Mouse (Mus musculus) liver, embryonic 15.5 days (tissue): ENCODE measurements around the gene Syngr2. TPM values are rescaled to one million over a fixed set of nuclear protein-coding genes. Genes with fewer than 3 reads are reported as not detected.
"Not testable (repeated sequence)": the region's sequence is repeated elsewhere in the genome, so short reads cannot be mapped to it uniquely, and the experiment has no call there.

Experiments
- ATAC-seq: fragments of 200-750 bp; cut with Nextera tagmentation; 2 replicates; pipeline ENCODE4 v1.8.0; 2017; ENCODE audit warnings: moderate number of reproducible peaks, mild to moderate bottlenecking, moderate library complexity; ENCODE audit not compliant: insufficient read depth
- H3K27ac ChIP-seq: fragments of 300-500 bp; sonication (generic); replicated peaks from 2 replicates; pipeline ENCODE4 v1.5.1; 2015; ENCODE audit warnings: mild to moderate bottlenecking, inconsistent platforms
- H3K27me3 ChIP-seq: fragments of 300-500 bp; sonication (generic); 2 replicates; pipeline ENCODE4 v1.6.1; 2015; ENCODE audit warnings: mild to moderate bottlenecking, inconsistent platforms
- H3K36me3 ChIP-seq: fragments of 300-500 bp; sonication (generic); replicated peaks from 2 replicates; pipeline ENCODE4 v1.6.1; 2015; ENCODE audit warnings: moderate library complexity, mild to moderate bottlenecking, inconsistent platforms
- H3K4me1 ChIP-seq: fragments of 300-500 bp; sonication (generic); replicated peaks from 2 replicates; pipeline ENCODE4 v1.6.1; 2015; ENCODE audit warnings: inconsistent platforms
- H3K4me2 ChIP-seq: fragments of 300-500 bp; sonication (generic); 2 replicates; pipeline ENCODE4 v1.6.1; 2015; ENCODE audit warnings: moderate library complexity, mild to moderate bottlenecking, inconsistent platforms
- H3K4me3 ChIP-seq: fragments of 300-500 bp; sonication (generic); replicated peaks from 2 replicates; pipeline ENCODE4 v1.5.1; 2015; ENCODE audit warnings: mild to moderate bottlenecking, inconsistent platforms
- H3K9ac ChIP-seq: fragments of 300-500 bp; sonication (generic); 2 replicates; pipeline ENCODE4 v1.6.1; 2015; ENCODE audit warnings: moderate library complexity, mild to moderate bottlenecking, inconsistent platforms
- H3K9me3 ChIP-seq: fragments of 300-500 bp; sonication (generic); replicated peaks from 2 replicates; pipeline ENCODE4 v1.6.1; 2016; ENCODE audit warnings: inconsistent platforms
- WGBS: fragments of 180-500 bp; shearing (Covaris S2); methylation state at CpG from one replicate; pipeline ENCODE4 v1.1.7; 2015; ENCODE audit warnings: mixed read lengths; ENCODE audit not compliant: insufficient replicate concordance; 5-methylcytosine and 5-hydroxymethylcytosine counted together
- polyA plus RNA-seq: library from polyadenylated mRNA; unstranded; fragments of >200 nt; fragmentation: Nextera tagmentation; extraction: Ambion mirVana; gene quantifications from 2 replicates; pipeline ENCODE4 v1.2.1, GENCODE M21; 2015

Gene Syngr2
- polyA plus RNA-seq, 1 experiment from 2014 or later, result 49.2 TPM

DNA sequence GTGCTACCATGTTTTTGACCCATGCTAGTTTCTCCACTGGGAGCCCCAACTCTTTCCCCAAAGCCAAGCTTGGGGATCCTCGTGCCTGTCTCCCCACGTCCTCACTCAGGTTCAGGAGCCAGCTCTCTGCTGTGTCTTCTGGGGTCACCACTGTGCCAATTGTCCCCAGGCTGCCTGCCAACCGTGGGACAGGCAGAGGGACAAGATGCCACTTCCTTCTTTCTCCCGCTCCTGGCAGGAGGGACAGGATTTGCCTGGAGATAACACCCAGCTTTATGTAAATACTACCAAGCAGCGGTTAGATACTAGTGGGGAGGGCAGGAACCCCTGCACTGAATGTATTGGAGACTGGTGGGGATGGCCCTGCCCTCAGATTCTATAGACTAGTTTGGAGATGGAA lies 4.4 kb downstream of the Syngr2 start:
- Histone ChIP-seq H3K27ac (peak overlapping the region; percentile 60), H3K4me2 (no peak overlapping the region), H3K4me1 (peaks cover 82% of the 10 kb centered on the region), H3K4me3 (no peak overlapping the region), H3K27me3 (no peaks in the 10 kb centered on the region), H3K9ac (no peak overlapping the region), H3K9me3 (no peaks in the 10 kb centered on the region), H3K36me3 (peaks cover 78% of the 10 kb centered on the region)
- WGBS, result 53% methylated on average over 5 of the region's 5 CpGs
- ATAC-seq, result no peak

DNA sequence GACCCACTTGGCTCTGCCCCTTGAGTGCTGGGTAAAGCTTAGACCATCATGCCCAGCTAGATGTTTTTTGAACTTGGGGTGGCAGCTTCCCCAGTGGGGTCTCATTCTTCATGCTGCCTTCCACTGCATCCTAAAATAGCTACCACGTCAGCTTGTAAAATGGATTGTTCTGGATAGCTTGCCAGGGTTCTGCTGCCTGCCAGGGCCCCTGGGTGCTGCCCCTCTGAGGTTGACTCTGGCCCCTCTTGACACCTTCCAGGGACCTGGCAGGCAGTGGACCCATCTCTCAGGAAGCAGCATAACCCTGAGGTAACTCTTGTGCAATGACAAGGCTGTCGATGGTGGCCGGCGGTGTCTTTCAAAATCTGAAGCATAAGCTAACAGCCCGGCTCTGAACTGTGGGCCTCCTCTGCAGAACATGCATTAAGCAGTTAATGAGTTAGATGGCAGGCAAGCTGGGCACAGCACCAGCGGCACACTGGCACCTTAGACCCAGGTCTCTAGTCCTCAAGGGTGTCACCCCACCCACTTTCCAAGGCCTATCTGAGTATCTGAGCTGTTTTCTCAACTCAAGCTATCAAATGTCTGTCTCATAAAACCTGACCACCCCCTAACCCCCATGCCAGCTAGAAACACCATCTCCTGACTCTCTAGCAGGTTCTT lies 5.4 kb downstream of the Syngr2 start:
- WGBS, result 71% methylated on average over 6 of the region's 6 CpGs

DNA sequence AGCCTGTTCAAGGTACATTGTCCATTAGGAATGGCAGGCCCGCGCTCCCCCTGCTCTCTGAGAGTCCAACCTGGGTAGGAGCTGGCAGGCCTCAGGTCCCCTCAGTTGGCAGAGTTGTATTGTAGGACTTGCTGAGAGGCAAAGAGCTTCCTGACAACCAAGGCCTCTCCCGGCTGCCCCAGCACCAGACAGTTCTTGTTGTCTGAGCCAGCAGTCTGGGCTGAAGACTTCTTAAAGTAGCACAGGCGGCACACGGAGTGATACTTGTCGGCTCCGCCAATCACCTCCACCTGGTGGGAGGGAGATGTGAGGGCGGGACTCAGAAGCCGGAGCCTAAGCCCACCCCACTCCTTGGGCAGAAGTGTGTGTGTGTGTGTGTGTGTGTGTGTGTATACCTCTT lies 6.4 kb downstream of the Syngr2 start:
- not testable (repeated sequence) for H3K9me3 ChIP-seq, H3K4me2 ChIP-seq, H3K9ac ChIP-seq, H3K4me3 ChIP-seq, H3K27me3 ChIP-seq, ATAC-seq
- 83% methylated on average over 9 of the region's 9 CpGs for WGBS
- peak overlapping the region; percentile 45; the same call in 1 of the 2 replicates for H3K27ac ChIP-seq
- H3K36me3 ChIP-seq, result peaks cover 98% of the 10 kb centered on the region
- peaks cover 68% of the 10 kb centered on the region for H3K4me1 ChIP-seq

More for the DNA sequence above, 5.4 kb downstream of the Syngr2 start:
- Histone ChIP-seq H3K36me3 (peaks cover 88% of the 10 kb centered on the region), H3K4me3 (no peak overlapping the region), H3K4me2 (no peak overlapping the region), H3K4me1 (peaks cover 72% of the 10 kb centered on the region), H3K9me3 (no peaks in the 10 kb centered on the region), H3K9ac (no peak overlapping the region), H3K27me3 (no peaks in the 10 kb centered on the region), H3K27ac (peak overlapping the region; percentile 60)
- ATAC-seq, result no peak

DNA sequence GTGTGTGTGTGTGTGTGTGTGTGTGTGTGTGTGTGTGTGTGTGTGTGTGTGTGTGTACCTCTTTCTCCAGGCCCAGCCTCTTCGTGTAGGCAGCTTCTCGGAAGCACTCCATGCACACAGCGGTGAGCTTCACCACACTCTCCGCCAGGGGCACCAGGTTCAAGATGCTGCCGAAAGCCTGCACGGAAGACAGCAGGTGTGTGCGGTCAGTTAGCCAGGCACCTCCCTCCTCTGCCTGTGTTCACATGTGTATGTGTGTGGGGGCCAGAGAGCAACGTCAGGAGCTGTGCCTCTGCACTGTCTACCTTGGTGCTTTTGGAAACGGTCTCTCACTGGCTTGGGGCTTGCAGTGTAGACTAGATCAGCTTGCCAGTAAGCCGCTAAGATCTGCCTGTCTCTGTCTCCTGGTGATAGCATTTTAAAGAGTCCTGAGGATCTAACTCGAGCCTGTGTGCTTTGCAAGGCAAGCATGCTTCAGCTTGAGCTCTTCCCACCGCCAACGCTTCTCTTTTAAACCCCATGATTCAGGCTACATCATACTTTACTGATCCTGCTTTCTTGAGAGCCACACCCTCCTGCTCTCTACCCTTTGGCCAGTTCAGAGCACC lies 7.0 kb downstream of the Syngr2 start:
- H3K4me1 ChIP-seq, result peaks cover 68% of the 10 kb centered on the region

DNA sequence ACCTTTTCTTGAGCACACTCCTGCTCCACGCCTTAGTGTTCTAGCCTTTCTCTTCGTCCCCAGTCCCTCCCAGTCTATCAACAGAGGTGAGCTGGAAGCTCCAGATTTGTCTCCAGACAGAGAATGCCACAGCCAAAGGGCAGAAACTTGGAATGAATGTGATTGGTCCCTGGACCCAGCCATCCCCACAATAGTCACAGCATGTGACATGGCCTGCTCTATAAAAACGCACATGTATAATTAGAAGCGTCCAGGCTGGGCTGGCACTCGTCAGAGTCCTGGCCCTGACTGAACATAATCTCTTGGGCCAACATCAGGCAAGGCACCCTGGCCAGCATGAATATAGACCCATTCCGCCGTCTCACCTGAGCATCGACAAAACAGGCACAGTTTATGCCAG lies 9.6 kb downstream of the Syngr2 start:
- WGBS, result 80% methylated on average over 8 of the region's 8 CpGs
- no peak for ATAC-seq
- H3K4me2 ChIP-seq, result no peak overlapping the region
- no peaks in the 10 kb centered on the region for H3K27me3 ChIP-seq
- H3K36me3 ChIP-seq, result peaks cover 99% of the 10 kb centered on the region
- H3K27ac ChIP-seq, result no peak overlapping the region
- H3K4me3 ChIP-seq, result no peak overlapping the region
- no peaks in the 10 kb centered on the region for H3K9me3 ChIP-seq
- H3K9ac ChIP-seq, result no peak overlapping the region
- peaks cover 69% of the 10 kb centered on the region for H3K4me1 ChIP-seq

More for the DNA sequence above, 7.0 kb downstream of the Syngr2 start:
- H3K27me3 ChIP-seq, result no peaks in the 10 kb centered on the region
- no peak for ATAC-seq
- H3K4me3 ChIP-seq, result no peak overlapping the region
- H3K27ac ChIP-seq, result 0 out of 2 replicates have a peak overlapping the region, but pooled peaks have one; percentile 14
- H3K36me3 ChIP-seq, result peaks cover 99% of the 10 kb centered on the region
- whole genome bisulfite sequencing, result 79% methylated on average over 13 of the region's 13 CpGs
- no peak overlapping the region for H3K9ac ChIP-seq
- H3K4me2 ChIP-seq, result no peak overlapping the region
- H3K9me3 ChIP-seq, result no peaks in the 10 kb centered on the region

DNA sequence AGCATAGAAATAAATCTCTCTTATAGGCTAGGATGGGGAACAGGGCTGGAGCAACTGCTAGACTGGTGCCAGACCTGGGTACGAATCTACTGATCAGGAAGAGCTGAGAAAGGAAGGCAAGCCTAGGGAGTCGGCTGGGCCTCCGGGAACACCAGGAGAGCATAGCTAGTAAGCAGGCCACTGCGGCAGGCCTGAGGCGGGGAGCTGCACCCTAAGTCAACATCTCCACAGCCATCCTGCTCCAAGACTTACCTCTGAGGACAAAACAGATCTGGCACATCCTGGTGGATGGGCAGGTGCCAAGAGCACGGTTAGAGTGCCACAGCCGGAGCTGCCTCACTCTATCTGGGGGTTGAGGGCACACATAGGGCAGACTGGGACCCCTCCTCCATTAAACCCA lies 10.7 kb downstream of the Syngr2 start:
- H3K36me3 ChIP-seq, result peaks cover 91% of the 10 kb centered on the region
- H3K4me2 ChIP-seq, result no peak overlapping the region
- H3K4me3 ChIP-seq, result no peak overlapping the region
- no peaks in the 10 kb centered on the region for H3K9me3 ChIP-seq
- H3K4me1 ChIP-seq, result peaks cover 63% of the 10 kb centered on the region
- WGBS, result 94% methylated on average over 7 of the region's 7 CpGs
- no peaks in the 10 kb centered on the region for H3K27me3 ChIP-seq
- H3K9ac ChIP-seq, result no peak overlapping the region
- ATAC-seq, result no peak
- H3K27ac ChIP-seq, result no peak overlapping the region; the same call in 1 of the 2 replicates

DNA sequence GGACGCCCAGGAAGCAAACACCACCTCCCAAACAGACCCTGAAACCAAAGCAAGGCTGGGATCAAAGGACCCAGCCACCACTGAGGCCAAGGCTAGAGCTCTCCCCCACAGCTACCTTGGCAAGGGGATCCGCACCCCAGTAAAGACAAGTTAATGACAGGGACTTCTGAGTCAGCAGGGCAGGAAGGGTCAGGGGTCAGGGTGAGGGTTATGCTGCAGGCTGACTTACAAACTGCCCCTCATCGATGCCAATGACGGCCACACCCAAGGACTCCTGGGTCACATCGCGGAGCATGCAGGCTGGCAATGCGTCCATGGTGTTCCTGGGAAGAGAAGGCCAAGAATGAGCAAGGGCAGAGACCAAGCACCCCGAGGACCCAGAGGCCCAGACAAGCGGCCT lies 12.4 kb downstream of the Syngr2 start:
- 81% methylated on average over 9 of the region's 9 CpGs for WGBS
- ATAC-seq, result no peak
- H3K4me2 ChIP-seq, result no peak overlapping the region
- no peaks in the 10 kb centered on the region for H3K9me3 ChIP-seq
- H3K36me3 ChIP-seq, result peaks cover 75% of the 10 kb centered on the region
- no peaks in the 10 kb centered on the region for H3K27me3 ChIP-seq
- no peak overlapping the region for H3K4me3 ChIP-seq
- no peak overlapping the region for H3K9ac ChIP-seq
- no peak overlapping the region for H3K27ac ChIP-seq
- peaks cover 65% of the 10 kb centered on the region for H3K4me1 ChIP-seq

DNA sequence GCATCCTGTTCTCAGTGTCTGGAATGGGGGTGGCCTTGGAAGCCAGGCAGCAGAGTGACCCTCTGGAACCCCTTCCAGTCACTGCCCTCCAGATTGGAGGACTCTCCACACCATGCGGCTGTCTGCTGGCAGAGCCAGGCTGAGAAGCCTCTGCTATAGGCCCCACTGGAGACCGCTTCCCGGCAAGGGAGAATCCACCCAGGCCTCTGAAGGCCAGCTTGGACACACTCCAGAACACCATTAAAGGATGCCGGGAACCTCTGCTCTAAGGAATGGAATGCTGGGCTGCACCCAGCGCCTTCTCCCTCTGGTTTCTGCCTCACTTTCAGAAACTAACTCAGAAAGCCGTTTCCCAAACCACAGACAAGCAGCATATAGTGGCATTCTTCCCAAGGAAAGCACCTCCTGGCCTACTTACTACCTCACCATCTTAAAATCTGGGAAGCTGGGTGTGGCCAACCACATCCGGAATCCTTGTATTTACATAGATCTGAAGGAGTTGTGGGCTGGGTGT lies 13.3 kb downstream of the Syngr2 start:
- Histone ChIP-seq H3K27me3 (no peaks in the 10 kb centered on the region), H3K9me3 (no peaks in the 10 kb centered on the region), H3K9ac (no peak overlapping the region), H3K4me2 (peak overlapping the region; percentile 90), H3K27ac (peak overlapping the region; percentile 8), H3K36me3 (peaks cover 66% of the 10 kb centered on the region), H3K4me3 (no peak overlapping the region), H3K4me1 (peaks cover 73% of the 10 kb centered on the region)
- 83% methylated on average over 7 of the region's 7 CpGs for WGBS
- ATAC-seq, result no peak

DNA sequence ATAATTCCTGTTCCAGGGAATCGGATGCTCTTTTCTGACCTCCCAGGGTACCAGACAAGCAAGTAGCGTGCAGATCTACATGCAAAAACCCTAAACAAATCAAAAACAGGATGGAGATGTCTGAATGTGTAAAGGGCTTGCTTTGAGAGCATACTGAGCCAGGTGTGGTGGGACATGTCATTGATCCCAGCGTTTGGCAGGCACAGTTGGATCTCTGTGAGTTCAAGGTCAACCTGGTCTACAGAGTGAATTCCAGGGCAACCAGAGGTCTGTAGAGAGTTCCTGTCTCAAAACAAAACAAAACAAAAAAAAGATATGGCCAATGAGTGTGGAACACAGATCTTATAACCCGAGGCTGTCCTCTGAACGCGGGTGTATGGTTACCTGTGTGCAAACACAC lies 13.9 kb downstream of the Syngr2 start:
- Histone ChIP-seq H3K9me3 (no peaks in the 10 kb centered on the region), H3K36me3 (peaks cover 60% of the 10 kb centered on the region), H3K4me1 (peaks cover 78% of the 10 kb centered on the region), H3K4me3 (peak overlapping the region; percentile 84), H3K27me3 (no peaks in the 10 kb centered on the region), H3K27ac (no peak overlapping the region; the same call in 1 of the 2 replicates), H3K9ac (no peak overlapping the region; the same call in 1 of the 2 replicates), H3K4me2 (peak overlapping the region; percentile 90)
- ATAC-seq, result no peak
- WGBS, result 86% methylated on average over 6 of the region's 6 CpGs

DNA sequence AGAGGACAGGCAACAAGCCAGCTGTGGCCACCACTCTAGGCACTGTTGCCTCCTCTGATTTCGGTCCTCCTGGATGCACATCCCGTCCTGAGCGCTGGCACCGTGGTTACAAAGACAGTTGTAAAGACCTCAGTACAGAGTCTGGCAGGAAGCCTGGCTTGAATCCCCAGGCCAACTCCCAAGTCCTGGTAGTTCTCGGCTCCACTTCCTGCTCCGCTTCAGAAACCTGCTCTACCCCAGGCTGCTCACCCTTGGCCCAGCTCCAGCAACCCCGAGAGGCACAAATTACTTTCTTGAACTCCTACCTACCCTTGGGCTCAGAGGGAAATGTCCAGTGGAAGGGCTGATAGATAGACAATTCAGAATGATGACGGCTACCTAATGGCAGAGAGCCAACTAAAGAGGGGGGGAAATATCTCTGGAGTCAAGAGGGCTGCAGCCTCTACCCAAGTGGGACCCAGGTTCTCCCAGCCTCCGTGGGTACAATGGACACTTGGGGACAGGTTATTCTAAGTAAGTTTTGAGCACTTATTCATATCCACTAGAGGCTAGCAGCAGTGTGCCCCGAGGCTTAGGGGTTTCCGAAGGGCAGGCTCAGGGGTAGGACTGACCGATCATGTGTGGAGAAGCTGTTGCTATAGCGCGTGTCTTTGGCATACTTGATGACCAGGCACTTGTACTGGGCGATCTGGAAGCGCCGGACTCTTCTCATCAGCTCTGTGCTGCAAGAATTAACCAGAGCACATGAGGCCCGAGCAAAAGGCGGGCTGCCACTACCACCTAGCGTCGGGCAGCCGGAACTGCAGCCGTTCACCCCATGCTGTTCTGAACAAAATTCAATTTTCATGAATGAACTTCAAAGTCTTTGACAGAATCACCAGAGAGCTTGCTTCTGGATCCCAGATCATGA lies 14.8 kb downstream of the Syngr2 start:
- peak overlapping the region; percentile 90 for H3K9ac ChIP-seq
- no peaks in the 10 kb centered on the region for H3K9me3 ChIP-seq
- H3K36me3 ChIP-seq, result peaks cover 51% of the 10 kb centered on the region

More for the DNA sequence above, 14.8 kb downstream of the Syngr2 start:
- H3K27me3 ChIP-seq, result no peaks in the 10 kb centered on the region
- peak overlapping the region; percentile 84 for H3K4me3 ChIP-seq
- H3K4me1 ChIP-seq, result peaks cover 82% of the 10 kb centered on the region
- peak overlapping the region; percentile 93 for H3K27ac ChIP-seq
- H3K4me2 ChIP-seq, result peak overlapping the region; percentile 90
- 18% methylated on average over 23 of the region's 23 CpGs for WGBS
- ATAC-seq, result peak; percentile 59
